Mouse (Mus musculus) induced T-regulatory cell, adult 2 months (primary cell): Measurements from ENCODE around the gene Uckl1.
A peak's percentile ranks its signal among the peaks of the same experiment; 100 is the strongest.

ENCODE experiments used
- DNase-seq: peaks from one replicate; pipeline ENCODE4 v3.0.0-alpha.2; 2012; ENCODE audit warnings: low read depth

The Uckl1 gene

GRCm38 (mm10) chr2:181589732-181590105, 5.0 kb upstream of the Uckl1 start:
- DNase-seq, result no peak

GRCm38 (mm10) chr2:181589011-181589731, 4.5 kb upstream of the Uckl1 start:
- DNase-seq, result no peak

GRCm38 (mm10) chr2:181588229-181588780, 3.6 kb upstream of the Uckl1 start:
- DNase-seq, result no peak

DNA sequence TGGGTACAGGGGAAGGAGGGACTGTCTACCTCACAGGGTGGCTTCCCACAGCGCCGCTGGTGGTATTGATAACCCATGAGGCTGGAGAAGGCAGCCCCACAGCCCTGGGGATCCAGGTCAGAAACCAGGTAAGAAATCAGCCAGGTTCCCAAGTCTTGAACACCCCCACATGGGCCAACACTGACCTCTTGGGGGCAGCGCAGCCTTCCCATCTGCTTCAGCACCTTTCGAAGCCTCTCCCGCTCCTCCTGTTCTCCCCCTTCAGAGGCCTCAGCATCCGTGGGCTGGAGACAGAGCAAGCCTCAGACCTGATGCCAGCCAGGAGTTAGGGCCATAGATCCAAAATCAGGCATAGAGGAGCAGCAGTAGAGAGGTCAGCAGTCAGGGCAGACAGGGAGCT, 3.1 kb upstream of the Uckl1 start:
- DNase-seq, result no peak

DNA sequence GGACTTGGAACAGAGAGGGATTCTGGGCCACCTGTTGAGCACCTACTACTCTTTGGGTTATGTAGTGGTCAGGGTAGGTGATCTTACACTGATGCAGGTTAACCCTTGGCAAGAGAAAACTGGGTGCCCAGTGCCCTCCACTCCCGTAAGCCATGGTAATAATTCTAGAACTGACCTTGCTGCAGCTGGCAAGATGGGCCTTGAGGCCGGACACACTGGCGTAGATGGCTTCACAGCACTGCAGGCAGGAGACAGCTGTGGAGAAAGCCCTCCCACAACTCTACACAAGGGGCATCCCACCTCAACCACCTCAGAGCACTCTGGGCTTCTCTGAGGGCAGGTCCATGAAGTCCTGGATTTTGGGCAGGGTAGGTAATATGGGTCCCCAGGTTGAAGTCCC, 1.4 kb upstream of the Uckl1 start:
- DNase-seq, result no peak

DNA sequence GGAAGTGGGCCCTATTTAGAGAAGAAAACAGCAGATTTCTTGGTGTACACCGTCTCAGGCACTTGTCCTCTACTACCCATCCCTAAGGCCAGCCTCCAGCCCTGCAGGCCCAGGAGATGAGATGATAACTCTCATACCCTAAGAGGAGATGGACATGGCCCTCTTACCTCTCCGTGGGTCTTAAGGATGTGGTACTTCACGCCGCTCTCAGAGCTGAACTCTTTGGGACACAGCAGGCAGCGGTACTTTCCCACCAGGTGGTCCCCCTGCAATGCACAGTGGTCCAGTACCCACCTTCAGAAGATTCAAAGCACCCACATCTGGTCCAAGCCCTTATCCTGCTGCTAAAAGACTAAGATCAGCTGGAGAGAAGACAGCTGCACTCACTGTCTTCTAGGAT, 814 bp upstream of the Uckl1 start:
- DNase-seq, result no peak

GRCm38 (mm10) chr2:181583460-181584257, 1.0 kb downstream of the Uckl1 start:
- no peak for DNase-seq

DNA sequence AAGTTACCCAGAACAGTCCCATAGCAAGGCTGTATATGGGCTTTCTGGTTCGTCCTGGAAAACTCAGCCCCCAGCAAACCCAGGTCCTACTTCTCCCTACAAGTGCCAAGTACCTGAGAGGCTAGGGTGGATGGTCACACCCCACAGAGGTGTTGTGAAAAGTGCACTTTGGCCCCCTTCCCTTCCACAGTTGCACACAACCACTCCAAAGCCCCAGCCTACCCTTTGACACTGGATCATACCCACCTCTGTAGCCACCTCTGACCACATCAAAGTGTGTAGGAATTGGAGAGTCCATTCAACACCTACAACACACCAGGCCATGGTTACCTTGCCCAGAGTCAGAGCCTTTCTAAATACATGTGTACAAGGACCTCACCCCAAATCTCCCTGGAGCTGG, 1.8 kb downstream of the Uckl1 start:
- no peak for DNase-seq

GRCm38 (mm10) chr2:181582358-181582757, 2.3 kb downstream of the Uckl1 start:
- no peak for DNase-seq

- peak; percentile 86 for DNase-seq
Measured at GRCm38 (mm10) chr2:181581402-181582120, 3.1 kb downstream of the Uckl1 start.

DNA sequence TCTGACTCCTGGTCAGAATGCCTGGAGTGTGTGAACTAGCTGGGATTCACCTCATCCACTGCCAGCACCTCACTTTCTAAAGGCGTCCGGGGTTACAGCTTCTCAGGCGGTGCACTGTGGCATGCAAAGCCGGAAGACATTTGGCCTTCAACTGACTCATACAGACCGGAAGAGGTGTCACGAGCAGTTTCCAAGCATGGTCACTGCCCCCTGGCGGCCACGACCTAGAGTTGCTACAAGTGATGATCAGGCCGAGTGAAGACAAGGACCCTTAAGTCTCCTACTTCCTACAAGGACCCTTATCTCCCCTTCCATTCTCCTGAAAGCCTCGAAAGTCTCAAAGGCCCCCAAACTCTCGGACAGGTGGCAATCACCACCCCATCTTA, 3.7 kb downstream of the Uckl1 start:
- peak; percentile 95 for DNase-seq

GRCm38 (mm10) chr2:181580131-181580772, 4.4 kb downstream of the Uckl1 start:
- DNase-seq, result no peak

GRCm38 (mm10) chr2:181579681-181580080, 5.0 kb downstream of the Uckl1 start:
- no peak for DNase-seq

DNA sequence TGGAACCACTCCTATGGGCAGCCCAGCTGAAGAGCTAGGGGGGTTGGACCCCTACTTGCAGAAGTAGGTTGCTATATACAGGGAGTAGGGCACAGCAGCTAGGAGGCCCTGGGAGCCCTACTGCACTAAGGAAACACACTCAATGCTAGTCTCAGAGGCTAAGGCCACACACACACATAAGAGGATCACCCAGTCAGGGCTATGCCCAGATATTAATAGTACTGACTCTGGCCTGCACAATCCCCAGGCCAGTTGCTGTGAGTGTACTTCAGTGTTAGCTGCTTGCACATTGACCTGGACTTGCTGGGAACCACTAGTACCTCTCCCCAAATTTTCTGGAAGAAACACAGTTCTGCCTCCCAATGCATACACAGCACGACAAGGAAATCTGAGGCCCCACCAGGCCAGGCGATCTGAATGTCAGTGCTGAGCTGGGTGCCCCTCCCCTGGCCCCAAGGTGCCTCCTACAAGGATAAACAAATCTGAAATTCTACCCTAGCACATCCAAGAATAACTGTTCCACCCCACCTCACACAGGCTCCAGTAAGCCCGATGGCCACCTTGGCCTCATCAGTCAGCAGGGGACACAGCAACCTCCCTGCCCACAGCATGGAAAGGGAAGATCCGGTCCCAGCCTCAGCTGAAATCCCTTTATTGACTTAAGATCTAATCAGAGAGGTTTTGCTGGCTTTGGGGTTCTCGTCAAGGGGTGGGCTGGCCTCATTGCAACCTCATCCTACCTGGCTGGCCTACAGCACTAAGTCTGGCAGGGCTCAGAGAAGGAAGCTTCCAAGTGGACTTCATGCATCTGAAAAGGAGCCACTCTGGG, 5.7 kb downstream of the Uckl1 start:
- DNase-seq, result no peak

DNA sequence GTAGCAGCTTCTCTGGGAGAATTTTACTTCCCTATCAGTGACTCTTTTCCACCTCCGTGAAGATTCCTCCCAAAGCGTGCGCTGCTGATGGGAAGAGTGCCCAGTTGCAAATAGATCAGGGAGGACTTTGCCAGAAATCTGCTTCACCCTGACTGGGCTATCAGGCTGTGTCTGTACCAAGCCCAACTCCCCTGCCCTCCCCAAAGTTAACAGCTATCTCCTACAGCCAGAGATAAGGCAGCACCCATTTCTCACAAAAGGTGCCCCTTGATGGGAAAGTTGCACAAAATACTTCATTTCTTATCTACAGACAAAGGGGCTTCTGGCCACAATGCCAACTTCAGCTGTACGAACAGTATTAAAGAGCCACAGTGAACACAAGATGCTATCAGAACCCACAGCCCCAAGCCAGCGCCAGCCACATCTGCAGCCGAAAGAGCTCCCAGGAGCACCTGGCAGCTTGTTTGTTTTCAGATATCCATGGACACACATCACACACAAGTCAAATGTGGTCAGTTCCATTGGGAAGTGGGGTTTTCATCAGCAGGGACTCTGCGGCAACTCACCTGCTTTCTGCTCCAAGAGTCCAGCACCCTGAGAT, 6.6 kb downstream of the Uckl1 start:
- DNase-seq, result no peak

DNA sequence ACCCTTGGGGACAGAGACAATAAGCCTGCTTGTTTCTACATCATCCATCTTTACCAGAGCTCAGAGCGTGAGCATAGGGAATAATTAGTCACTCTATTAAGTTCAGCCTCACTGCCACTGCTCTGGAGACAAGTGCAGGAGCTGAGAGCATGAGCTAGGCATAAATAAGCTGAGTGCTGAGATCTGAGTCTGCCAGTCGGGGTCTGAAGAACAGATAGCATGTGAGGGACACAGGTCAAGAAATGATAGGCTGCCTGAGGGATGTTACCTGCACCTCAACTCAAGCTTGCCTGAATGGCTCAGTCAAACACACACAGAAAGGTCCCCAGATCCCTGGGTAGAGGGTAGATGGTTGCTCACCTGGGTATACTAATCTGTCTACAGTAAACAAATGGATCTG, 7.6 kb downstream of the Uckl1 start:
- DNase-seq, result no peak

DNA sequence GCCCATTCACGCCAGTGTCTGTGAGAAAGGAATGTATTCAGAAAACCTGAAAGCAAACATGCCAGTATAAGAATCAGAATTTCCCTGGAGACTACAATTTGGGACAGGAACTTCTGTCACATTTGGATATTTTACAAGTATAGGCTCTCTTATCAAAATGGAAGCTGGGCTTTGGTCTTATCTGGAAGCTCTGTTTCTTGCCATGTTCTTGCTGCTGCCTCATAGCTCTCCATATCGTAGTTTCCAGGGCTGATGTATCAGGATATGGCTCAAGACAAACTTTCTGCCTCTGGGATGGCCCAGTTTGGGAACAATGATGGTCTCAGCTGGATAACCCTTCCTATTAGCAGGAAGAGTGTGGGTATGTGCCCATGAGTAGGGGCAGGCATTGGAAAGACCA, 8.1 kb downstream of the Uckl1 start:
- no peak for DNase-seq

- no peak for DNase-seq
Measured at GRCm38 (mm10) chr2:181574921-181575545, 9.7 kb downstream of the Uckl1 start.

DNA sequence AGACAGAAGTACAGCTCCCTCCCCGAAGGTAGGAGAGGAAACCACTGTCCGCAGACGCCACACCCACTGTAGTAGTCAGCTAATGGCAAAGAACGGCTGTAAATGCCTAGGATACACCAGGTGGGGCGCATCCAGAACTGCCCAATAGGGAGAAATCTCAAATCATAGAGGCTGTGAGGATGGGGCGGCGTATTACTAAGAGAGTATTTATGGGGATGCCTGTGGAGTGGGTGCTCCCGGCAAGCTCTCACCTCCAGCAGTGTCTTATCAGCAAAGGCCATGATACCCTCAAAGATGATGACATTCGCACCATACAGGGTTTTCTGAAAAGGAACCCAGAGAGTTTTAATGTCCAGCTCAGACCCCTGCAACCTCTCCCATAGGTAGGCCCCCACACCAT, 10.7 kb downstream of the Uckl1 start:
- DNase-seq, result no peak
